Mouse (Mus musculus) midbrain, embryonic 11.5 days (tissue): ENCODE measurements at regions not wholly inside any gene's neighbourhood (a gene's known extent, or its start where the extent isn't known, plus 50 kb on each side); places are given as distances from the start of the nearest gene placed in this dataset.

ENCODE experiments used
- ATAC-seq: fragments of 200-750 bp; cut with Nextera tagmentation; 2 replicates; pipeline ENCODE4 v1.8.0; 2017; ENCODE audit warnings: moderate TSS enrichment, moderate library complexity; ENCODE audit not compliant: low FRiP score
- DNase-seq: peaks from one replicate; pipeline ENCODE4 v3.0.0; 2015; ENCODE audit warnings: low spot score; ENCODE audit errors: missing footprints
- H3K27ac ChIP-seq: fragments of 300-500 bp; sonication (generic); 2 replicates; pipeline ENCODE4 v1.5.1; 2014; ENCODE audit warnings: low read depth, low read length
- H3K27me3 ChIP-seq: fragments of 300-500 bp; sonication (generic); 2 replicates; pipeline ENCODE4 v1.6.1; 2014; ENCODE audit warnings: mild to moderate bottlenecking, low read length, moderate library complexity, mixed read lengths; ENCODE audit not compliant: control insufficient read depth, insufficient read depth
- H3K36me3 ChIP-seq: fragments of 300-500 bp; sonication (generic); 2 replicates; pipeline ENCODE4 v1.6.1; 2014; ENCODE audit warnings: mild to moderate bottlenecking, low read length, moderate library complexity, mixed read lengths; ENCODE audit not compliant: control insufficient read depth, insufficient read depth
- H3K4me1 ChIP-seq: fragments of 300-500 bp; sonication (generic); 2 replicates; pipeline ENCODE4 v1.6.1; 2014; ENCODE audit warnings: low read length; ENCODE audit not compliant: control insufficient read depth, insufficient read depth
- H3K4me2 ChIP-seq: fragments of 300-500 bp; sonication (generic); 2 replicates; pipeline ENCODE4 v1.6.1; 2014; ENCODE audit warnings: mild to moderate bottlenecking, moderate library complexity
- H3K4me3 ChIP-seq: fragments of 300-500 bp; sonication (generic); 2 replicates; pipeline ENCODE4 v1.5.1; 2014; ENCODE audit warnings: low read depth, low read length
- H3K9ac ChIP-seq: fragments of 300-500 bp; sonication (generic); 2 replicates; pipeline ENCODE4 v1.6.1; 2014; ENCODE audit warnings: low read length
- H3K9me3 ChIP-seq: fragments of 300-500 bp; sonication (generic); 2 replicates; pipeline ENCODE4 v1.6.1; 2016; ENCODE audit warnings: low read length; ENCODE audit not compliant: control insufficient read depth
- WGBS: fragments of 180-500 bp; shearing (Covaris S2); extraction: QIAGEN DNeasy Blood & Tissue Kit; methylation state at CpG from one replicate; pipeline ENCODE4 v1.1.7; 2014; 5-methylcytosine and 5-hydroxymethylcytosine counted together

GRCm38 (mm10) chr16:78457731-78458151 lies 80.7 kb upstream of the Btg3 start:
- ATAC-seq (no peak), DNase-seq (no peak)
- no peak overlapping the region for H3K4me2 ChIP-seq
- no peaks in the 10 kb centered on the region for H3K9me3 ChIP-seq
- WGBS, result 88% methylated on average over 8 of the region's 8 CpGs
- no peak overlapping the region for H3K27ac ChIP-seq
- H3K4me3 ChIP-seq, result no peak overlapping the region
- H3K27me3 ChIP-seq, result no peaks in the 10 kb centered on the region
- H3K4me1 ChIP-seq, result no peaks in the 10 kb centered on the region
- no peak overlapping the region for H3K9ac ChIP-seq
- no peaks in the 10 kb centered on the region for H3K36me3 ChIP-seq

- no peak overlapping the region for H3K9ac ChIP-seq
- H3K4me1 ChIP-seq, result no peaks in the 10 kb centered on the region
- no peaks in the 10 kb centered on the region for H3K9me3 ChIP-seq
- no peak overlapping the region for H3K4me3 ChIP-seq
- ATAC-seq (no peak), DNase-seq (no peak)
- no peak overlapping the region for H3K27ac ChIP-seq
- no peaks in the 10 kb centered on the region for H3K36me3 ChIP-seq
- WGBS, result 89% methylated on average over 10 of the region's 10 CpGs
- no peaks in the 10 kb centered on the region for H3K27me3 ChIP-seq
- H3K4me2 ChIP-seq, result no peak overlapping the region
Measured at GRCm38 (mm10) chr16:78456345-78456744, 79.4 kb upstream of the Btg3 start.

- H3K27me3 ChIP-seq, result no peaks in the 10 kb centered on the region
- no peak overlapping the region for H3K9ac ChIP-seq
- H3K4me2 ChIP-seq, result no peak overlapping the region
- H3K36me3 ChIP-seq, result no peaks in the 10 kb centered on the region
- no peaks in the 10 kb centered on the region for H3K4me1 ChIP-seq
- H3K4me3 ChIP-seq, result no peak overlapping the region
- 92% methylated on average over 9 of the region's 9 CpGs for WGBS
- ATAC-seq (no peak), DNase-seq (no peak)
- H3K27ac ChIP-seq, result no peak overlapping the region
- no peaks in the 10 kb centered on the region for H3K9me3 ChIP-seq
Measured at GRCm38 (mm10) chr16:78454509-78454908, 77.5 kb upstream of the Btg3 start.

GRCm38 (mm10) chr16:78452303-78452702 lies 75.3 kb upstream of the Btg3 start:
- ATAC-seq, result peak; percentile 52; the same call in 1 of the 2 replicates

GRCm38 (mm10) chr16:78451750-78452149 lies 74.8 kb upstream of the Btg3 start:
- Histone ChIP-seq H3K9ac (no peak overlapping the region), H3K4me1 (no peaks in the 10 kb centered on the region), H3K36me3 (no peaks in the 10 kb centered on the region), H3K4me2 (no peak overlapping the region), H3K27me3 (no peaks in the 10 kb centered on the region), H3K27ac (no peak overlapping the region), H3K4me3 (no peak overlapping the region), H3K9me3 (no peaks in the 10 kb centered on the region)
- DNase-seq (no peak), ATAC-seq (no peak)
- 85% methylated on average over 8 of the region's 8 CpGs for WGBS

More at GRCm38 (mm10) chr16:78452303-78452702, 75.3 kb upstream of the Btg3 start:
- Histone ChIP-seq H3K27ac (no peak overlapping the region), H3K36me3 (no peaks in the 10 kb centered on the region), H3K27me3 (no peaks in the 10 kb centered on the region), H3K9me3 (no peaks in the 10 kb centered on the region), H3K4me1 (no peaks in the 10 kb centered on the region), H3K4me2 (no peak overlapping the region), H3K9ac (no peak overlapping the region), H3K4me3 (no peak overlapping the region)
- DNase-seq, result peak; percentile 88
- 14% methylated on average over 10 of the region's 10 CpGs for WGBS

GRCm38 (mm10) chr16:78451251-78451650 lies 74.3 kb upstream of the Btg3 start:
- no peaks in the 10 kb centered on the region for H3K4me1 ChIP-seq
- no peaks in the 10 kb centered on the region for H3K27me3 ChIP-seq
- DNase-seq (no peak), ATAC-seq (no peak)
- 61% methylated on average over 11 of the region's 11 CpGs for WGBS
- H3K9ac ChIP-seq, result no peak overlapping the region
- H3K4me2 ChIP-seq, result no peak overlapping the region
- H3K9me3 ChIP-seq, result no peaks in the 10 kb centered on the region
- no peaks in the 10 kb centered on the region for H3K36me3 ChIP-seq
- no peak overlapping the region for H3K4me3 ChIP-seq
- H3K27ac ChIP-seq, result no peak overlapping the region

GRCm38 (mm10) chr16:78449231-78449630 lies 72.2 kb upstream of the Btg3 start:
- Histone ChIP-seq H3K4me3 (no peak overlapping the region), H3K4me1 (no peaks in the 10 kb centered on the region), H3K36me3 (no peaks in the 10 kb centered on the region), H3K27ac (no peak overlapping the region), H3K9me3 (no peaks in the 10 kb centered on the region), H3K9ac (no peak overlapping the region), H3K4me2 (no peak overlapping the region), H3K27me3 (no peaks in the 10 kb centered on the region)
- DNase-seq (no peak), ATAC-seq (no peak)
- WGBS, result 91% methylated on average over 8 of the region's 8 CpGs

- 93% methylated on average over 8 of the region's 8 CpGs for WGBS
- no peak for DNase-seq
- no peaks in the 10 kb centered on the region for H3K9me3 ChIP-seq
- H3K27me3 ChIP-seq, result no peaks in the 10 kb centered on the region
- H3K4me1 ChIP-seq, result no peaks in the 10 kb centered on the region
- no peak overlapping the region for H3K9ac ChIP-seq
- no peak overlapping the region for H3K4me3 ChIP-seq
- ATAC-seq, result no peak
- no peak overlapping the region for H3K27ac ChIP-seq
- no peak overlapping the region for H3K4me2 ChIP-seq
- no peaks in the 10 kb centered on the region for H3K36me3 ChIP-seq
Measured at GRCm38 (mm10) chr16:78443262-78443661, 66.3 kb upstream of the Btg3 start.

- Histone ChIP-seq H3K4me1 (no peaks in the 10 kb centered on the region), H3K27me3 (no peaks in the 10 kb centered on the region), H3K4me2 (no peak overlapping the region), H3K36me3 (no peaks in the 10 kb centered on the region), H3K4me3 (no peak overlapping the region), H3K9ac (no peak overlapping the region), H3K9me3 (no peaks in the 10 kb centered on the region), H3K27ac (no peak overlapping the region)
- DNase-seq, result no peak
- WGBS, result 90% methylated on average over 7 of the region's 7 CpGs
- ATAC-seq, result no peak
Measured at GRCm38 (mm10) chr16:78442830-78443229, 65.8 kb upstream of the Btg3 start.

GRCm38 (mm10) chr16:78441961-78442360 lies 65.0 kb upstream of the Btg3 start:
- no peak overlapping the region for H3K27ac ChIP-seq
- no peak overlapping the region for H3K9ac ChIP-seq
- no peak for DNase-seq
- H3K4me1 ChIP-seq, result no peaks in the 10 kb centered on the region
- WGBS, result 84% methylated on average over 6 of the region's 6 CpGs
- H3K9me3 ChIP-seq, result no peaks in the 10 kb centered on the region
- H3K4me3 ChIP-seq, result no peak overlapping the region
- no peaks in the 10 kb centered on the region for H3K36me3 ChIP-seq
- no peak overlapping the region for H3K4me2 ChIP-seq
- ATAC-seq, result no peak
- H3K27me3 ChIP-seq, result no peaks in the 10 kb centered on the region
